Mouse (Mus musculus) hindbrain, embryonic 12.5 days (tissue): Measurements from ENCODE around the gene Dtnb. TPM values are rescaled to one million over a fixed set of nuclear protein-coding genes. Genes with fewer than 3 reads are reported as not detected.

Experiments
- ATAC-seq: fragments of 200-750 bp; cut with Nextera tagmentation; 2 replicates; pipeline ENCODE4 v1.8.0; 2017; ENCODE audit warnings: moderate TSS enrichment; ENCODE audit not compliant: low FRiP score
- H3K27ac ChIP-seq: fragments of 300-500 bp; sonication (generic); 2 replicates; pipeline ENCODE4 v1.5.1; 2016; ENCODE audit warnings: mild to moderate bottlenecking
- H3K27me3 ChIP-seq: fragments of 300-500 bp; sonication (generic); 2 replicates; pipeline ENCODE4 v1.6.1; 2016; ENCODE audit warnings: mild to moderate bottlenecking
- H3K36me3 ChIP-seq: fragments of 300-500 bp; sonication (generic); 2 replicates; pipeline ENCODE4 v1.6.1; 2016; ENCODE audit warnings: mild to moderate bottlenecking
- H3K4me1 ChIP-seq: fragments of 300-500 bp; sonication (generic); 2 replicates; pipeline ENCODE4 v1.6.1; 2016
- H3K4me2 ChIP-seq: fragments of 300-500 bp; sonication (generic); replicated peaks from 2 replicates; pipeline ENCODE4 v1.6.1; 2016; ENCODE audit warnings: mild to moderate bottlenecking
- H3K4me3 ChIP-seq: fragments of 300-500 bp; sonication (generic); 2 replicates; pipeline ENCODE4 v1.5.1; 2016; ENCODE audit warnings: mild to moderate bottlenecking
- H3K9ac ChIP-seq: fragments of 300-500 bp; sonication (generic); 2 replicates; pipeline ENCODE4 v1.6.1; 2016; ENCODE audit warnings: mild to moderate bottlenecking, moderate library complexity
- H3K9me3 ChIP-seq: fragments of 300-500 bp; sonication (generic); replicated peaks from 2 replicates; pipeline ENCODE4 v1.6.1; 2016; ENCODE audit warnings: mild to moderate bottlenecking
- whole genome bisulfite sequencing: fragments of 180-500 bp; shearing (Covaris S2); methylation state at CpG from one replicate; pipeline ENCODE4 v1.1.7; 2016; 5-methylcytosine and 5-hydroxymethylcytosine counted together
- microRNA-seq: library from miRNA; unstranded; fragments of <30 nt; microRNA quantifications from one replicate; pipeline ENCODE4, GENCODE M21; 2017
- polyA plus RNA-seq: library from polyadenylated mRNA; unstranded; fragments of >200 nt; fragmentation: Nextera tagmentation; extraction: Ambion mirVana; gene quantifications from 2 replicates; pipeline ENCODE4 v1.2.1, GENCODE M21; 2016

The Dtnb gene
- polyA plus RNA-seq, 1 experiment from 2014 or later: 44.3 TPM

DNA sequence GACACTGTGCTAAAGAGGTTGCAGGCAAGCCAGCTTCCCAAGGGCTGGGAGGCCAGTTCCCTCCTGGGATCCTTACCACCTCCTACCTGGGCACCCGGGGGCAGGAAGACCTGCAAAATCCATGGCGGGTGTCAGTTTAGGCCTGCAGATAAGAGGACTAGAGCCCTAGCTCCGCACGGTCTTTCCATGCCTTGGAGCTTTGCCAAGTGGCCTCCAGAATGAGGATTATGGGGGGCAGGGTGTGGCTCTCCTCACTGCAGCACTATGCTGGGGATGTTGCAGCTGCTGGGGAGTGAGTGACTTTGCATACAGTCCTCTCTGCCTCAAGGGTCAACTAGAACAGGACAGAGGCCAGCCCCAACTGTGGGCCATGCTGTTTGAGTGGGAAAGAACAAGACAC lies 247.7 kb downstream of the Dtnb start:
- Histone ChIP-seq H3K9me3 (no peaks in the 10 kb centered on the region), H3K27me3 (no peaks in the 10 kb centered on the region), H3K4me1 (peaks cover 31% of the 10 kb centered on the region), H3K27ac (no peak overlapping the region), H3K4me2 (no peak overlapping the region), H3K4me3 (no peak overlapping the region), H3K36me3 (no peaks in the 10 kb centered on the region), H3K9ac (no peak overlapping the region)
- WGBS: 79% methylated on average over 4 of the region's 4 CpGs
- no peak for ATAC-seq

DNA sequence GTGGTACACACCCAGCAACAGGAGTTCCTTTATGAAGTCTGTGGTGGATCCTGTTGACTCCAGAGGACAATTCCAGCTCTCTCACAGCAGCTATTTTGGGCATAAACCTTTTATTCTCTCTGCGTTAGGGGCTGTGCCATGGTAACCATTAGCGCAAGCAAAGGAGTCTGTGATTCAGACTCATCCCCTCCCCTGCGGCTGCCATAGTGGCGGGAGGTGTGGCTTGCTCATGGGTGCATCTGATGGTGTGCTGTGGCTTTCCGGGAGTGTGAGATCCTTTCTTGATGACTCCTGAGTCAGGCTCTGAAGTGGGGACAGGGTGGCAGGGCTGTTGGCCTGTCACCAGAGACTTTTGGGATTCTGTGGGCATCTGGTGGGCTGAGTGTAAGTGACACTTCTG lies 251.2 kb downstream of the Dtnb start:
- no peak overlapping the region for H3K27ac ChIP-seq

DNA sequence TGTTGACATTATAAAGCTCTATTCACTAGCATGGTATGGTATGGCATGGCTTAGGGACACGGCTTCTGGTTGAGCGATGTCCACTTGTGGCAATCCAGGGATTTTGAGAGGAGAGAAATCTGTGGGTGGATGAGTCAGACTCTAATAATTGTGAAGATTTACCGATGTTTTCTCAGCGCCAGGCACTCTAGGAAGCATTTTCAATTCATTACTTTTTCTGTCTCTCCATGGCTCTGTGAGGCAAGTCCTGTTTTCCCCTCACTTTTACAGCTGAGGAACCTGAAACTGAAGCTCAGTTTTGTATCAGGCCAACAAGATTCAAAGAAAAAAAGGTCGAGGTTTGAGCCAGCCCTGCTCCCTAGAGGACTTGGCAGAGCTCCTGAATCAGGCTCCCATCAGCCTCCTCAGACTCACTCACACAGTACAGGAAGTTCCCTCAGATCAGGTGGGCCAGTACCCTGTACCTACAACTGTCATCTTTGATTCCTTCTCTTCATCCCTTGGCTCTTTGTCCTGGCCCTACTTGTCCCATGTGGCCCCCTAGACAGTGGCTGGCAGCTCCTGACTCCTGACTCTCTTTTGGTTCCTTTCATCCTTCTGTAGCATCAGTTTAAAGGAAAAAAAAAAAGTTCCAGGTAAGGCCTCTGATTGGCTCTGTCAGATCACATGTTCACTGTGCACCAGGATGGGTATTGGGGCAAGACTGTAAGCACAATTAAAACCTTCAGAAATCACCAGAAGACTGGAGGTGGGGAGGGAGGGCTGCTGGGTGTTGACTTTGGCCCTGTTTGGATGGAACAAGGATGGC lies 252.9 kb downstream of the Dtnb start:
- Histone ChIP-seq H3K4me1 (peaks cover 13% of the 10 kb centered on the region), H3K4me2 (no peak overlapping the region), H3K27ac (no peak overlapping the region), H3K36me3 (no peaks in the 10 kb centered on the region), H3K9me3 (no peaks in the 10 kb centered on the region), H3K27me3 (no peaks in the 10 kb centered on the region), H3K4me3 (no peak overlapping the region), H3K9ac (no peak overlapping the region)
- ATAC-seq: no peak
- 83% methylated on average over 5 of the region's 5 CpGs for WGBS

More for the DNA sequence above, 251.2 kb downstream of the Dtnb start:
- Histone ChIP-seq H3K4me3 (no peak overlapping the region), H3K9ac (no peak overlapping the region), H3K4me2 (no peak overlapping the region), H3K4me1 (peaks cover 24% of the 10 kb centered on the region), H3K27me3 (no peaks in the 10 kb centered on the region), H3K9me3 (no peaks in the 10 kb centered on the region), H3K36me3 (no peaks in the 10 kb centered on the region)
- WGBS: 60% methylated on average over 5 of the region's 5 CpGs
- ATAC-seq: 0 out of 2 replicates have a peak, but pooled peaks have one; percentile 17

DNA sequence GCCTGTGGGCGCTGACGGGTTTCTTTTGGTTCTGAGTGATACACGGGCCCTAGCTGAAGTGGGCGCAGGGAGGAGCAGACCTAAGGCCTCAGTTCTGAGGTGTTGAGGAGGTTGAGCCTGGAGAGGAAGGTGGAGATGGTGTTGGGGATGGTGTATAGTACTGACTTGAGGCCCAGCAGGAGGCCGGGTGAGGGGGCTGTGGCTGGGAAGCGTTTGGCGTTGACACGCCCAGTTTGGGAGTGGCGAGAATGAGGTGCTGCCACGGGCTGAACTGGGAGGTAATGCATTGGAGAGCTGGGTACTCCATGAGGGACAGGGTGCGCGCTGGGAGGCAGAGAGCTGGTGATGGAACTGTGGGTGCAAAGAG lies 253.5 kb downstream of the Dtnb start:
- no peak overlapping the region for H3K27ac ChIP-seq
- no peaks in the 10 kb centered on the region for H3K27me3 ChIP-seq
- H3K4me1 ChIP-seq: peaks cover 11% of the 10 kb centered on the region
- H3K36me3 ChIP-seq: no peaks in the 10 kb centered on the region
- ATAC-seq: no peak
- H3K9me3 ChIP-seq: no peaks in the 10 kb centered on the region
- no peak overlapping the region for H3K4me2 ChIP-seq
- H3K9ac ChIP-seq: no peak overlapping the region
- 48% methylated on average over 12 of the region's 12 CpGs for WGBS
- H3K4me3 ChIP-seq: no peak overlapping the region

DNA sequence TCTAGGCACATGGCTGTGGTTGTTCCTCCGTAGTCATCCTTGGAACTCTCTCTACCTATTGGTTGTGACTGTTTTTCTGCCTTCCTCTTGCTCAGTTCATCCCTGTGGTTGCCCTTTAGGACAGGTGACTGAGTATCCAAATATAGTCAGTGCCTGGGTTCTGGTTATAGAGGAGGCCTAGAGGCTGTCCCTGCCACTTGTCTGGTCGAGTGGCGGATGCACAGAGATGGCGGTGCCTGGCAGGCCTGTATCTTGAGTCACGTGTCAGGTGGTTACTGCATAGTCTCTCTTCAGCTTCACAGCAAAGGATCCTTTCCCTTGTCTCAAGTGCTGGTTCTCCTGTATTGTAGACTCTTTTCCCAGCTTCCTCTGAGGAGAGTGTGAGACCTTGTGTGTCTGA lies 255.6 kb downstream of the Dtnb start:
- no peak overlapping the region for H3K4me2 ChIP-seq
- 87% methylated on average over 5 of the region's 5 CpGs for WGBS
- no peaks in the 10 kb centered on the region for H3K27me3 ChIP-seq
- no peaks in the 10 kb centered on the region for H3K9me3 ChIP-seq
- ATAC-seq: no peak
- H3K4me3 ChIP-seq: no peak overlapping the region
- H3K36me3 ChIP-seq: no peaks in the 10 kb centered on the region
- H3K4me1 ChIP-seq: peaks cover 10% of the 10 kb centered on the region
- H3K27ac ChIP-seq: no peak overlapping the region
- H3K9ac ChIP-seq: no peak overlapping the region

Small RNAs within 50 kb of the gene (microRNA-seq; reads per million reads assigned to microRNA genes)
- not detected for gene Gm26050

Other genes starting within 250 kb of the Dtnb start
- 64.2 and 64.8 TPM in 2 replicates for gene Kif3c, start 207.2 kb upstream of the Dtnb start, polyA plus RNA-seq
- 19.2 and 20.9 TPM in 2 replicates for gene Asxl2, start 145.5 kb upstream of the Dtnb start, polyA plus RNA-seq
- gene Dnmt3a, start 233.6 kb downstream of the Dtnb start, polyA plus RNA-seq: 166 and 180 TPM in 2 replicates